Mouse (Mus musculus) erythroid progenitor cell, adult 5-6 weeks (primary cell): ENCODE measurements at regions not wholly inside any gene's neighbourhood (a gene's known extent, or its start where the extent isn't known, plus 50 kb on each side); places are given as distances from the start of the nearest gene placed in this dataset.
"Not testable (repeated sequence)": the region's sequence is repeated elsewhere in the genome, so short reads cannot be mapped to it uniquely, and the experiment has no call there.

Experiments
- ATAC-seq: replicated peaks from 2 replicates; pipeline ENCODE4 v1.8.0; 2016; ENCODE audit warnings: moderate number of reproducible peaks, mild to moderate bottlenecking, moderate TSS enrichment, inconsistent platforms; ENCODE audit not compliant: poor library complexity, low FRiP score, severe bottlenecking

DNA sequence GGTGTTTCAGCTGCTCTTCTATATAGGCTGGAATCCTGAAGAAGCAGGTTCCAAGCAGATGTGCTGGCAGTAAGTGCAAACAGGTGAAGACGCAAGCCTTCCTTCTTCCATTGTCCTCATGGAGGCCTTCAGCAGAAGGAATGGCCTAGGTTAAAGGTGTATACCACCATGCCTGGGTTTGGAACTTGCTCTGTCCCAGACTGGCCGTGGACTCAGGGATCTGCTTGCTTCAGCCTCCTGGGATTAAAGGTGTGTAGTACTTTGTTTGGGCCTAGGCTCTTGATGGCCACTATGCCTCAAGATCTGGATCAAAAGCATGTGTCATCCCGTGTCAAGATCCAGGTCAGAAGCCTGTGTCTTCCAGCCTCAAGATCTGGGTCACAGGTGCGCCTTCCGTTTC, 257.0 kb upstream of the Nr5a2 start:
- ATAC-seq: no peak

DNA sequence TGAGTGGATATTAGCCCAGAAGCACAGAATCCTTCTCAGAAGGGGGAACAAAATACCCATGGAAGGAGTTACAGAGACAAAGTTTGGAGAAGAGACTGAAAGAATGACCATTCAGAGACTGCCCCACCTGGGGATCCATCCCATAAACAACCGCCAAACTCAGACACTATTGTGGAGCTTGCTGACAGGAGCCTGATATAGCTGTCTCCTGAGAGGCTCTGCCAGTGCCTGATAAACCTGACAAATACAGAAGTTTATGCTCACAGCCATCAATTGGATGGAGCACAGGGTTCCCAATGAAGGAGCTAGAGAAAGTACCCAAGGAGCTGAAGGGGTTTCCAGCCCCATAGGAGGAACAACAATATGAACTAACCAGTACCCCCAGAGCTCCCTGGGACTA, 254.1 kb upstream of the Nr5a2 start:
- ATAC-seq: not testable (repeated sequence)

DNA sequence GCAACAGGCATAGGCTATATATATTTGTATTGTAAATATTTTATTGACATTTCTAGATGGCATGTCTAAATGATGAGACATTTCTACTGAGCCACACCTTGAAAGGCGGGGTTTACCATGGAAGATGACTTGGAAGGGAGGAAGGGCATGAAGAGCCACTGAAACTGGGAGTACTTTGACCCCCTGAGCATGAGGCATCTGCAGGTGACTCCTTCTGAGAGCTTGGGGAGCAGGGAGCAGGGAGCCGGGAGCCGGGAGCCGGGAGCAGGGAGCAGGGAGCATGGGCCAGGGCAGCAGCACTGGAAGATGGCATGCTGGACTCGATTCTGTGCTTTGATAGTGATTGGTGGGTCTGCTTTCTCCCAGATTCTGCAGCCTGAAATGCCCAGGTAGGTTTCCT, 253.5 kb upstream of the Nr5a2 start:
- no peak for ATAC-seq

DNA sequence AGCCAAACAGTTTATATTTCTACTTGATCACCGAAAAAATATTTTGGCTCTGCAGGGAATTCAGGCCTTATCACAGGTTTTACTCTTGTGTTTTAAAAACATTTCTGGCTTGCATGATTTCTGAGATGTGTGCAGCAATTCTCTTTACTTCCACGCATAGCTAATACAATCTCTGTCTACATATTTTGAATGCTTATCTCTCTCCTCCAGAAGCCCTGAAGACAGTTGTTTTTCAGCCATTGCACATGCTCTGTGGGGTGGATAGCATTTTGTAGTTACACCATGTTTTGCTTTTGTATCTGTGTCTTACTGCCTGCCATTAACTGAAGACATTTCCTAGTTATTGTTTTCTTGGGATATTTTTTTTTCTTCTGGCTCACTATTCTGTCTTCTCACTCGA, 252.6 kb upstream of the Nr5a2 start:
- no peak for ATAC-seq

DNA sequence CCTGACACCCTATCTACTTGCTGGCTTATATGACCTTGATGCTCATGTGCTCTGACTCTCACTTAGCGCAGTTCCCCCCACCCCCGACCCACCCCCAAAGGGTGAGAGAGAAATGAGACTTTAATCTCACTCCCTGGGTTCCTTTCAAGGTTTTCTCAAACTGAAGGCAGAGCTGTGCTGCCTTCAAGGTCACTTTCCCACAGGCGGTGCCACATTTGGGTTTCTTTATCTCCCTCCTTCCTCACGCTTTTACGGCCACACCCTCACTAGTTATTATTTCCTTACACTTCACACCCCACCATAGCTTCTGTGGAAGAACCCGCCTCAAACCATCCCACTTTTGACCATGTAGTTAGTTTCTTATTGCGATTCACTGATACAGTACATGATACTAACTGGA, 244.1 kb upstream of the Nr5a2 start:
- ATAC-seq: no peak

DNA sequence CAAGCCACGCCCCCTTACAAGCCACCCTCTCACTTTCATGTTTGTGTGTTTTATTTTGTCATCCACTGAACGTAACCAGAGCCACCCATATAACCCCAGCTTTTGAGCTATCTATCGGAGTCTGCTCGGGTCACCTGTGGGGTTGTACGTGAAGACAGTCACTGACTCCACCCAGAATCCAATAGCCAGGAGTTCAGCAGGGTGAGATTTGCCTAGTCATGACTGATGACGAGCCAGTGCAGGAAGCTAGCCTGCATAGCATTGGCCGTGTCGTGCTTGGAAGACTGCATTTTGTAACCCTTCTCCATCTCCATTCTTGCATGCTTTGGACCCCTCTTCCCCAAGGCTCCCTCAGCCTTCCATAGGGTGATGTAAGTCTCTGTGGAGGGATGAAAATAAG, 243.3 kb upstream of the Nr5a2 start:
- no peak for ATAC-seq

DNA sequence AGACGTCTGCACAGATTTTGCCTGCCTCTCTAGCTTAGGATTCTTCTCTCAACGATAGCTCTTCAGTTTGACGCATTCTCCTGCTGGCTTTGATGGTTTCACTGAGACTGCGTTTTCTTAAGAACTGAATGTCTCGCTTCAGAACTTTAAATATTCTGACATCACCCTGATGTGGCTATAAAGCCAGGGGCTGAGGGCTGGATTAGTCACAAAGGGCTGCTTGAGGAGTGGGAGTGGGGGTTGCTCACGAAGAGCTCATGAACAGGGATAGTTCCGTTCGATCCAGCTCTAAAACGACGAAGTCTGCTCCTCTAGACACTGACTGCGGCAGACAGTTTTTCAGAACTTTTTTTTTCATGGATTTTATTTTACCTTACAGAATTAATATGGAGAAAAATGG, 240.7 kb upstream of the Nr5a2 start:
- ATAC-seq: no peak

DNA sequence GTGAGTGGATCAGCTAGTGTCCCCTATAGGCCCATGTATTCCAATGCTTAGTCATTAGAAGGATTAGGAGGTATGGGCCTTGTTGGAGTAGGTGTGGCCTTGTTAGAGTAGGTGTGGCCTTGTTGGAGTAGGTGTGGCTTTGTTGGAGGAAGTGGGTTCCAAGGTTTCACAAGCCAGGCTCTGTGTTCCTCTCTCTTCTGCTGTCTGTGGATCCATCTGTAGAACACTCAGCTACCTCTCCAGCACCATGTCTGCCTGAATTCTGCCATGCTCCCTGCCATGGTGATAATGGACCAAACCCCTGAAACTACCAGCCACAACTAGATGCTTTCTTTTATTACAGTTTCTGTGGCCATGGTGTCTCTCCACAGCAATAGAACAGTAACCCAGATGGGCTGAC, 235.7 kb upstream of the Nr5a2 start:
- ATAC-seq: no peak

DNA sequence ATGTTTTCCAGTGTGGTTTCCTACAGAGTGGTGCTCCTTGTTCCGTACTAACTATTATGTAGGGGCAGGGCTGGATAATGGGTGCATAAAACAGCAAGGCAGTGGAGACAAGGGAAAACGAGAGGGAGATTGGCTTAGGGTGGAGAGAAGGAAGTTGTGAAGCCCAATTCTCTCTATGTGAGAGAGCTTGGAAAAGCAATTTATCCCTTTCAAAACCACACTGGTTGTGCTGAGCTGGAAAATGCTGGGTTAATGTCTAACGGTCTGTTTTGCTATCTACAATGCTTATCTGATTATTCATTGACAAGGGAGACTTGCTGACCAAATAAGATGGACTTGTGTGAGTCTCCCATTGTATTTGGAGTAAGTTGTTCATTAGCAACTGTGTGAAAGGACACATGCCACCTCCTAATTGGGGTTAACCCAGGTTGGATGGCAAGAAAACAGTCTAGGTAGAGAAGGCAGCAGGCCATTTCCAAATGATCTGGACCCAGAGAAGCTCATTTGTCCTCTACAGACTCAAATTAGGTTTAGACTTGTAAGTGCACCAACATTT, 234.9 kb upstream of the Nr5a2 start:
- no peak for ATAC-seq

DNA sequence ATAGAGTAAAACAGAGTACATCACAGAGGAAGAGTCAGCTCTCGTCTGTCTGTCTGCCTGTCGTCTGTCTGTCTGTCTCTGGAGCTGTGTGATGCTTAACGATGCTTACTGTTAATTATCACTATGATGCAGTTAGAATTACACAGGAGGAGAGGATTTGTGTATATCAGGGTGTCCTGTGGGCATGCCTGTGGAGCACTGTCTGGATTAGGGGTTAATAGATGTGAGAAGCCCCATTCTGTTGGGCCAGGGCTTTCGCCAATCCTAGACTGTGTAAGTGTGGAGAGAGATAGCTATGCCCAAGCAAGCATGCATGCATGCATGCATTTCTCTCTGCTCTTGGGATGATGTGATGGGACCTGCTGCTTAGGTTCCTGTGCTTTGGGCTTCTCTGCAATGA, 218.0 kb upstream of the Nr5a2 start:
- ATAC-seq: no peak

DNA sequence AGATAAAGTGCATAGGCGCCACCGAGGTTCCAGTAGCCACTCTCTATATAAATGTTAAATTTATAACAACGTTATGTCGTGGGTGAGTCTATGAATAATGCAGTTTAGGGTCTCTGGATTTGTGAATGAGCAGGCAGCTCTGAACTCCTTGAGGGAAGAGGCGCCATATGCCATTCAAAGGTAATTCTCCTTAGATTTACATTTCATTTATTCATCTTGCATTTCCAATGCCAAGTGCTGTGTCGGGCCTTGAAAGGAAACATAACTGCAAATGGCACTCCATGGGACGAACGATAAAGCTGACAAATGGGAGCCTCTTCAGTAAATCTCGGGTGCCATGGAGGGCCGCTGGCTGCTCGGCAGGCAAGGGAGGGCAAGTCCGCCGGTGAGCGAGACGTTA, 216.4 kb upstream of the Nr5a2 start:
- ATAC-seq: no peak

DNA sequence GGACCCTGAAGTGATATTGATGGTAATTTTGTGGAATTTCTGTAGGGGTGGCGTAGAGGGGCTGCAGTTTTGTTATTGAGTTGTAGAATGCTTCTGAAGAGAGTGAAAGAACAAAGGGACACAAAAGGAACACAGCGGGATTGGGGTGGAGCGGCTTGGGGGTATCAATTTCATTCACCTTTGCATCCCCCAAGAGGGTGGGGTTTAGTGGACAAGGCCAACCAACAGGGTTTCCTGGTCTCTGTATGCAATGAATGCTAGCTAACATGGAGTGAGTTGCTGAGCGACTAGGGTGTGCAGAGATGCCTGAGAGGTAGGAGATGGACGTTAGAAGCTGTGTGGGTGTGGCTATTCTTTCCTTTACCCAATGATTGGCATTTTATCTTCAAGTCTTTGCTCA, 213.8 kb upstream of the Nr5a2 start:
- no peak for ATAC-seq

DNA sequence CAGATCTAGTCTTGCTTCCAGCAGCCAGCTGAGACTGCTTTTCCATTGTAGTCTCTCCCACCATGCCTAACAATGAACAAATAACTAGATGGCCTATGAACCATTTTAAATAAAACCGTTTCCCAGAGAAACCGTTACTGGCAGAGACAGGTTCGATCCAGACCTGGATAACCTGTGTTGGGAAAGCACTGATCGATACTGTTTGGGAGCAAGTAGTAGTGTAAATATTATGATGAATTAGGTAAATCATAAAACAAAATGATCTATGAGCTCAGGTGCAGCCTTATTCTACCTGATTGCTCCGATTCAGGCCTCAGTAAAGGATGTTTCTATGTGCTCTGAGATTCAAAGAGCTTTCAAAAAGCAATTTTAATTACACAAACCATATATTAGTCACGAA, 211.9 kb upstream of the Nr5a2 start:
- ATAC-seq: no peak

DNA sequence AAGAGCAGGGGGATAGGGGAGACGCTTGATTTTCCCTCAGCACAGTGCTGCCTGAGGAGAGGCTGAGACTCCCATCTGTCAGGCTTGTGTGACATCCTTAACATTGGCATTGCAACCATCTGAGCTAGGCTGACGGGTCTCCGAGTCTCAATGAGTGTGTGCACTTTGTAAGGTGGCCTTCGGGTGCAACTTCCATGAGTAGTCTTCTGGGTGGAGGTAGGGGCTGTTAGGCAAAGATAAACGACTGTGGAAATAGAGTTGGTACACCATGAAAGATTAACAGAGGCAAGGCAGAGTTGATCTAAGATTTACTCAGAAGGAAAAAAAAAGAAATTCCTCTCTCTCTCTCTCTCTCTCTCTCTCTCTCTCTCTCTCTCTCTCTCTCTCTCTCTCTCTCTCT, 211.2 kb upstream of the Nr5a2 start:
- ATAC-seq: no peak

DNA sequence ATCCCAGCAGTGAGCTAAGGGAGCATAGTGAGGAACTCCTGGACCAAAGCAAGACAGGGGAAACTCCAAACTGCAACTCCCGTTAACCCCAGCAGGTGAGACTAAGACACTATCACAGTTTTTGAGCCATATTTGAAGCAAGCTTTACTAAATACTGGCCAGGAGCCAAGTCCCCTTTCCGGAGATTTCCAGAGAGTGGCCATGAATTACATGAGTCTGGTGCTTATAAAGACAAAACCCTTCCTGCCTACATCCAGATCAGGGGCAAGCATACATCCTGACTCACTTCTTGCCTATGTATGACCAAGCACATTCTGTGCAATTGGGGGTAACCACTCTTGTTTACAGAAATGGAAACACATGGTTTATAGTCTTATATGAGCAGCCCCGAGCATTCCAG, 187.6 kb upstream of the Nr5a2 start:
- no peak for ATAC-seq

DNA sequence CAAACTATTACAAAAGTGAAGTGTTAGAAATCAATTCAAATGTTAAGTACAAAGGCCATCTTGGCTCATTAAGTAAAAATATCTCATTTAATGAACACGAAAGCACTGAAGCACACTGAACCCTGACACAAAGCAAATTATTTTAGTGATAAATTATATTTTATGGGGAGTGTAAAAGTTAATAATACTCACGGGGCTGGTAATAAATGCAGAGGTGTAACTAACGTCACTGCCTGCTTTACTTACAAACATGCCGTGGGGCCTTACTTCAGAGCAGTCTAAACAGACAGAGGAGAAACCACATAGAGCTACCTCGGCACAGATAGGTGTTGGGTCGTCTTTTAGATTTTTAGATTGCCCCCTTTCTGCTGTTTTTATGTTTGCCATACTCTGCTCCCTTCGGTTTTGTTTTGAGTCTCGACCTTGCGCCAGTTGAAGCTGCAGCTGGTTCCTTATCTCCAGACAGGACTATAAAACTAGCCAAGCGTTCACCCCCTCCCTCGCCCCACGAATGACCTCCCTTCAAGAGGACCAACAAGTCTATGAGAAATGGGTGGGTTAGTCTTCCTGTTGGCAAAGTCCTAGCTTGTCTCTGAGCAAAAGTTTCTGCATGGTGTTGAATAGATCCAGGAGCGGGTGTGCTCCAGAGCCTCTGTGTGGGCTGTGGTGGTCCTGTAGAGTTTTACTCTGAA, 181.8 kb upstream of the Nr5a2 start:
- no peak for ATAC-seq

DNA sequence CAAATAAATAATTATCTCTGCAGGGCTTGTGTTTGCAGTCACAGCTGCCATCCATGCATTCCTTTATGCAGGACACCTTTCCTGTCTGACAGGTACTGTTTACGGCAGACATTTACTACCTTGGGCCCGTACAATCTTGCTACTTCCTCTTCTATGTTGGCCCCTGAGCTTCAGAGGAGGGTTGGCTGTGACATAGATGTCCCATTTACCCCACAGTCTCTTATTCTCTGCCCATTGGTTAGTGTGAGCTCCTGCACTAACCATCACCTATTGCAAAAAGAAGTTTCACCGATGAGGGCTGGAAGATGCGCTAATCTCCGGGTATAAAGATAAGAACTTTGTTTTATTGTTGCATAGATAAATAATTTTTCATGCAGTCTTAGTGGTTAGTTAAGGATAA, 181.1 kb upstream of the Nr5a2 start:
- no peak for ATAC-seq

DNA sequence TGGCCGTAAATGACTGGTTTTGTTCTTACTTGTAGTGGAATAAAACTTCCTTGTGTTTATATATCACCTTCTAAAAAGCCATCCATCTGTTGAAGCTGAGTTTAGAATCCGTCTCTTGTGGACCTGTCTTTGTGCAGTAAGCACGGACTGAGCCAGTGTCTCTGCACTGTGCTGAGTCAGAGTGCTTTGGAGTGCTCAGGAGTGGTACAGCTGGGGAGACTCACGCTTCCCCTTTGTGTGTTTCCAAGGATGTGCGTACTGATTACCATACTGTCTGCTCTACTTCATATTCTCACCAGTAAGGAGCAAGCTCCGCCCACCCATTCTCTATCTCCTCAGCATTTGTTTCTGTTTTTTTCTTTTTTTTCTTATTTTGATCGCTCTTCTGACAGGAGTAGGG, 175.9 kb upstream of the Nr5a2 start:
- ATAC-seq: no peak

DNA sequence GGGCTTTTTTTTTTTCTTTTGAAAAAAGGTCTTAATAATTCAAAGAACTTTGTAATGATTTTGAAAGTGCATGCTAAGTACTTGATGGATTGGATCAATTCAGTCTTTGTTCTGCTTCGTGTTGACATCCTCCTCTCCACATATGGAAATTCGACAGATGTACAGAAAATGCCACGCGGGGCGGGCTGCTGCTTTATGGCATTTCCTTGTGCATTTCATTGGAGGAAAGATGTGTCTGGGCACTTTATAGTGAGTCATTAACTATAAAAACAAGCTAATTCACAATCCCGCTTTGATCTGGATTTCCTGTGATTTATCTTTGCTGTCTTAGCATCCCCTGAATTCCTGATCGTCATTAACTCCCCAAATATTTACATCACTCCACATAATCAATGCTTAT, 173.5 kb upstream of the Nr5a2 start:
- no peak for ATAC-seq

DNA sequence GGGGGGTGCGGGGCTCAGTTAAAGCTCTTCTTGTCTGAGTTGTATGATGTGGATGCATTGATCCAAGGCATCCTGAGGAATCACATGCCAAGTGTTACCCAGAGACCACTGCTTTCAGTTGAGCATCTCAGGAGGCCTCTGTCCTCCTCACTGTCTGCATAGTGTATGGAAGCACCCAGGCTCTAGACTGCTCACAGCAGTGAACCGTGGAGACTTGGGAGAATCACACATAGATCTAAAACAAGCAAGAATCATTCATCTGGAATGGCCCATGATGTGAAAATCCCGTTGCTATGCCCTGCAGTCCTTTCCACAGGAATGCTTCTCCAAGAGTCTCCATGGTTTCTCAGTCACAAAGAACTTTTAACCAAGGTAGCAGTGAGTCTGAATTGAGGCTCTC, 170.0 kb upstream of the Nr5a2 start:
- ATAC-seq: no peak

DNA sequence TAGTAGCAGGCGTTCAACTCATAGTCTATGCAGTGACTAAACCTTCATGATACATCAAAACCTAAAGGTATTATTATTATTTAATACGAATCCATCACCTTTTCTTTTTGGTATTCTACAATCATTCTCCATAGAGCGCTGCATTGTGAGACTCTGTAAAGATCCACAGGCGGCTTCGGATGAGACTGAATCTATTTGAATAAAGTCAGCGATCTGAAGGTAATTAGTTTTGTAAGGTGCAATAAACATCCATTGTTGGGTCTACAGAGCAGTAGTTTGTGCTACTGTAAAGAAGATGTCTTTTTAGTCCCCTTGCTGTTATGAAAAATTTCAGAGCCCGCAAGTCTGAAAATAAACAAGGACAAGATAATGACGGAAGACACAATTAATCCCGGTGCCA, 168.9 kb upstream of the Nr5a2 start:
- ATAC-seq: no peak

DNA sequence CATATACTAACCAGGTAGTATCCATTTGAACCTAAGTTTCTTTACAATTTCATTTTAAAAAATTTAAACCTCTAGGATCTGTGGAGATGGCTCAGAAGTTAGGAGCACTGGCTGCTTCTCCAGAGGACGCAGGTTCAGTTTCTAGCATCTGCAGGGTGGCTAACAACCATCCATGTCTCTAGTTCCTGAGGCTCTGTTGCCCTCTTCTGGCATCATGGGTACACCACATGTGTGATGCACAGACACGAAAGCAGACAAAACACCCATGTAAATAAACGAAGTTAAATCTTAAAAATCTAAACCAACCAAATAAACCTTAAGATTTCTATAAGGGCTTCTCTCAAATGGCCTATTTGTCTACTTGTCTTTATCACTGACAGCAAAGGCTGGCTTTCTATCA, 157.6 kb upstream of the Nr5a2 start:
- no peak for ATAC-seq
